Mouse (Mus musculus) G1E (cell line): ENCODE results near the gene Polk.

Source experiments
- CTCF ChIP-seq: IDR thresholded peaks from 2 replicates; pipeline ENCODE4 v1.5.1; 2012; ENCODE audit warnings: low read depth, low read length, inconsistent platforms, mixed read lengths
- GATA1 ChIP-seq: IDR thresholded peaks from 2 replicates; pipeline ENCODE4 v1.6.1; 2012; ENCODE audit warnings: borderline replicate concordance, low read length, inconsistent platforms, mixed read lengths

GRCm38 (mm10) chr13:96506313-96506712 lies 36.1 kb downstream of the Polk start:
- no peak for TF ChIP-seq GATA1
- no peak for TF ChIP-seq CTCF
